ENCODE assay signal across 23 mouse cellular contexts in the genomic region with DNA sequence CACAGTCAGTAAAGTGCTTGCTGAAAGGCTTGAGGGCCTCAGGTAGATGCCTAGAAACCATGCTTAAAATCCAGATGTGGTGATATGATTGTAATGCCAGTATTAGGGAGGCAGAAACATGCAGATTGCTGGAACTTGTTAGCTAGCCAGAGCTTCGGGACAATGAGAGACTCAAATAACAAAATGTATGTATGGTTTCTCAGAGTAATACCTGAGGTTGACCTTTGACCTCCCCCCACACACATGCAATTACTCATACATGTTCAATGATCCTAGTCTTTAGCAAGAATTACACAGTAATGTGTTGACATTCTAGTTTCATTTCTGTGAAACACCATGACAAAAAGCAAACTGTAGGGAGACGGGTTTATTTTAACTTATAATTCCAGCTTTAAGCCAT.
DNase-seq lines count a peak whose midpoint lies in the region; ATAC-seq and TF ChIP-seq lines count a peak whose summit lies in the region.
"Had no signal": no experiment of that assay in that cellular context is flagged by ENCODE, and none has a peak within 500 bp of the region (broad histone marks: within the 10 kb centered on the region; RNA-seq: fewer than 3 reads in every experiment).

No protein-coding gene starts in this region.

- no peaks in the 10 kb centered on the region for H3K36me3 ChIP-seq in heart, embryonic 16.5 days (ENCODE audit: control insufficient read depth, insufficient read depth)
- no peaks in the 10 kb centered on the region for H3K36me3 ChIP-seq in small intestine, adult 2 months (ENCODE audit: control insufficient read depth, insufficient read depth, low read length)
- no peaks in the 10 kb centered on the region for H3K36me3 ChIP-seq in kidney, adult 2 months (ENCODE audit: control insufficient read depth, insufficient read depth, low read length)
- no peaks in the 10 kb centered on the region for H3K36me3 ChIP-seq in forebrain, embryonic 16.5 days (ENCODE audit: control insufficient read depth, insufficient read depth)
- H3K36me3 ChIP-seq: embryonic facial prominence, embryonic 15.5 days; forebrain, embryonic 10.5 days; heart, embryonic 10.5 days; hindbrain, embryonic 13.5 days had no signal

- ATAC-seq in heart, embryonic 16.5 days (replicated peaks; ENCODE audit: extremely low read depth, insufficient read depth, low FRiP score): no peak
- no peak for ATAC-seq in forebrain, embryonic 16.5 days
- ATAC-seq: forebrain, embryonic 14.5 days; hindbrain, postnatal 0 days; Patski had no signal

- H3K9me3 ChIP-seq in heart, embryonic 16.5 days (replicated peaks; ENCODE audit: control insufficient read depth, low read length): no peaks in the 10 kb centered on the region
- H3K9me3 ChIP-seq in forebrain, embryonic 16.5 days (ENCODE audit: control insufficient read depth, low read length): no peaks in the 10 kb centered on the region
- H3K9me3 ChIP-seq: embryonic facial prominence, embryonic 15.5 days; forebrain, embryonic 10.5 days; heart, embryonic 10.5 days; hindbrain, embryonic 13.5 days had no signal

- no peak overlapping the region for H3K9ac ChIP-seq in heart, embryonic 16.5 days (ENCODE audit: low read length)
- H3K9ac ChIP-seq in forebrain, embryonic 16.5 days (replicated peaks; ENCODE audit: low read depth, low read length): no peak overlapping the region
- H3K9ac ChIP-seq: embryonic facial prominence, embryonic 15.5 days; hindbrain, embryonic 13.5 days had no signal

- no peak overlapping the region for H3K4me2 ChIP-seq in heart, embryonic 16.5 days (ENCODE audit: low read depth, low read length)
- H3K4me2 ChIP-seq in forebrain, embryonic 16.5 days (ENCODE audit: low read length): no peak overlapping the region
- H3K4me2 ChIP-seq: embryonic facial prominence, embryonic 15.5 days; hindbrain, embryonic 13.5 days had no signal

- H3K27me3 ChIP-seq in heart, embryonic 16.5 days (ENCODE audit: control insufficient read depth, insufficient read depth, low read length): no peaks in the 10 kb centered on the region
- H3K27me3 ChIP-seq in small intestine, adult 2 months (ENCODE audit: control insufficient read depth, insufficient read depth, low read length): no peaks in the 10 kb centered on the region
- no peaks in the 10 kb centered on the region for H3K27me3 ChIP-seq in kidney, adult 2 months (replicated peaks; ENCODE audit: control insufficient read depth, insufficient read depth, low read length)
- no peaks in the 10 kb centered on the region for H3K27me3 ChIP-seq in forebrain, embryonic 16.5 days (replicated peaks; ENCODE audit: control insufficient read depth, insufficient read depth, low read length)
- H3K27me3 ChIP-seq: embryonic facial prominence, embryonic 15.5 days; hindbrain, embryonic 13.5 days; Patski had no signal

- no peak for TF ChIP-seq POLR2A in small intestine, adult 2 months (IDR thresholded peaks at IDR 0.05; ENCODE audit: low read depth, low read length)
- no peak for TF ChIP-seq POLR2A in kidney, adult 2 months (IDR thresholded peaks at IDR 0.05; ENCODE audit: low read depth, low read length)

- H3K4me3 ChIP-seq in heart, embryonic 16.5 days (ENCODE audit: low read length): no peak overlapping the region
- no peak overlapping the region for H3K4me3 ChIP-seq in small intestine, adult 2 months (ENCODE audit: low read depth, low read length)
- no peak overlapping the region for H3K4me3 ChIP-seq in kidney, adult 2 months (ENCODE audit: insufficient read depth, low read depth, low read length)
- no peak overlapping the region for H3K4me3 ChIP-seq in forebrain, embryonic 16.5 days (replicated peaks; ENCODE audit: low read length)
- H3K4me3 ChIP-seq: embryonic facial prominence, embryonic 15.5 days; erythroblast, embryonic 14.5 days; forebrain, embryonic 10.5 days; heart, embryonic 10.5 days; hindbrain, embryonic 13.5 days had no signal

- peak overlapping the region; percentile 27; the same call in 1 of the 2 replicates for H3K27ac ChIP-seq in heart, embryonic 16.5 days (ENCODE audit: low read length)
- peak overlapping the region; percentile 57 for H3K27ac ChIP-seq in small intestine, adult 2 months (ENCODE audit: insufficient read depth, low read depth, low read length)
- no peak overlapping the region for H3K27ac ChIP-seq in kidney, adult 2 months (ENCODE audit: insufficient read depth, low read depth, low read length)
- H3K27ac ChIP-seq in forebrain, embryonic 16.5 days (ENCODE audit: low read length): no peak overlapping the region
- H3K27ac ChIP-seq: embryonic facial prominence, embryonic 15.5 days; forebrain, embryonic 10.5 days; heart, embryonic 10.5 days; hindbrain, embryonic 13.5 days; hindbrain, postnatal 0 days had no signal

- peaks cover 2% of the 10 kb centered on the region; the same call in 1 of the 2 replicates for H3K4me1 ChIP-seq in heart, embryonic 16.5 days (ENCODE audit: control insufficient read depth, insufficient read depth, low read length)
- no peaks in the 10 kb centered on the region for H3K4me1 ChIP-seq in small intestine, adult 2 months (ENCODE audit: control insufficient read depth, insufficient read depth, insufficient read length, low read length)
- H3K4me1 ChIP-seq in kidney, adult 2 months (ENCODE audit: control insufficient read depth, insufficient read depth, low read length): no peaks in the 10 kb centered on the region
- peaks cover 4% of the 10 kb centered on the region; the same call in 1 of the 2 replicates for H3K4me1 ChIP-seq in forebrain, embryonic 16.5 days (replicated peaks; ENCODE audit: control insufficient read depth, insufficient read depth, low read length)
- H3K4me1 ChIP-seq: embryonic facial prominence, embryonic 15.5 days; heart, embryonic 10.5 days had no signal

- WGBS in heart, embryonic 16.5 days: 92% methylated on average over 2 of the region's 2 CpGs
- WGBS in small intestine, adult 2 months: 83% methylated on average over 2 of the region's 2 CpGs
- 89% methylated on average over 2 of the region's 2 CpGs for WGBS in kidney, adult 2 months
- WGBS in forebrain, embryonic 16.5 days: 95% methylated on average over 2 of the region's 2 CpGs

- no peak for TF ChIP-seq CTCF in small intestine, adult 2 months (IDR thresholded peaks at IDR 0.05; ENCODE audit: extremely low read depth, insufficient read length, insufficient replicate concordance, low read depth, low read length)
- no peak for TF ChIP-seq CTCF in kidney, adult 2 months (conservative IDR thresholded peaks at IDR 0.05; ENCODE audit: insufficient read depth, insufficient read length, low read depth, low read length)

- no peak for DNase-seq in heart, adult 9 months (ENCODE audit: low spot score in 2 of 2)
- DNase-seq in thymus, postnatal 4 days: peak; percentile 11
- DNase-seq in thymus, postnatal 36 days: no peak
- DNase-seq in kidney, adult 2 months: no peak
- DNase-seq: adrenal gland, adult 2 months; adrenal gland, postnatal 25 days; cerebellum, adult 2 months; cerebellum, postnatal 14 days; embryo, embryonic 11 days; gastrocnemius, postnatal 36 days; heart, adult 11 months; heart, postnatal 14 days had no signal

Comparison
In these comparisons a context has a peak if more than half of its experiments do, and no peak if none do; other contexts are left out.
1. H3K27ac ChIP-seq: peak in heart, embryonic 16.5 days (single experiment) and small intestine, adult 2 months (single experiment); none in kidney, adult 2 months (single experiment) and forebrain, embryonic 16.5 days (single experiment).